Mouse (Mus musculus): ENCODE measurements around the gene Arntl.

- TF ChIP-seq CTCF (IDR thresholded peaks at IDR 0.05; ENCODE audit: low read depth) (no peak), EP300 (IDR thresholded peaks at IDR 0.05; ENCODE audit: low read depth) (no peak)
These were observed 35.4 kb downstream of the Arntl start for GRCm38 (mm10) chr7:113242688-113243087.

Measured in liver, postnatal 0 days (tissue).